Mouse (Mus musculus): ENCODE measurements around the gene Zic4. TPM values are rescaled to one million over a fixed set of nuclear protein-coding genes. Genes with fewer than 3 reads are reported as not detected.

Gene Zic4
- total RNA-seq (2023): not detected

GRCm38 (mm10) chr9:91361856-91362601 lies at the start of gene Zic4:
Zic4 (plus strand) TSS chr9:91362413.

DNA sequence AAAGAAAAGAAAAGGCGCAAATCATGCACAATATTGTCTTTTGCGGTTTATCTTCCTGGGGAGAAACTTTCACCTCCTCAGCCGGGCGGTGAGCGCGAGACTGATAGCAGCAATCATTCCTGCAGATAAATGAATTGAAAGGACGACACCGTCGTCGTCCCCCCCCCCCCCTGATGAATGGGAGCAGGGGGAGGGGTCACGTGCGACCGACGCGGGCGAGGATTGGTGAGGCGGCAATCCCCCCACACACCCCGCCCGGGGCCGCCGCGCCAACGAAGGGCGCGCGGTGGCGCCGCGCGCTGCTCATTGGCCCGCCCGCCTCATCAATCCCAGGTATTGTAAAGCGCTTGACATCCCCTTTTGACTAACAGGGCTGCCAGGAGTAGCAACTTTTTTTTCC lies 3.5 kb downstream of the Zic4 start, which contains the start of gene Zic1:
Gene Zic1 (minus strand): TSS at position 147 of the 400 bp plus-strand sequence.

Other genes with a start within 250 kb of the Zic4 start
- gene Zic1, start 3.4 kb downstream of the Zic4 start, total RNA-seq (2023): not detected

Measured in CD4-positive naive resting alpha-beta T cell, adult 57 days (primary cell).